Mouse (Mus musculus) small intestine, adult 2 months (tissue): ENCODE results near the gene Uvssa. TPM values are rescaled to one million over a fixed set of nuclear protein-coding genes. Genes with fewer than 3 reads are reported as not detected.
A peak's percentile ranks its signal among the peaks of the same experiment; 100 is the strongest.

Experiments
- H3K27ac ChIP-seq: fragments of 200-500 bp; 2 replicates; pipeline ENCODE4 v1.5.1; 2012; ENCODE audit warnings: low read depth, low read length, control low read depth, inconsistent platforms; ENCODE audit not compliant: insufficient read depth
- H3K27me3 ChIP-seq: fragments of 200-500 bp; 2 replicates; pipeline ENCODE4 v1.6.1; 2012; ENCODE audit warnings: mild to moderate bottlenecking, moderate library complexity, low read length, inconsistent platforms; ENCODE audit not compliant: control insufficient read depth, insufficient read depth
- H3K36me3 ChIP-seq: fragments of 200-500 bp; 2 replicates; pipeline ENCODE4 v1.6.1; 2012; ENCODE audit warnings: mild to moderate bottlenecking, low read length, control low read depth, inconsistent platforms; ENCODE audit not compliant: control insufficient read depth, insufficient read depth
- H3K4me1 ChIP-seq: fragments of 200-500 bp; 2 replicates; pipeline ENCODE4 v1.6.1; 2012; ENCODE audit warnings: low read length, inconsistent platforms, mixed read lengths; ENCODE audit not compliant: control insufficient read depth, insufficient read depth, insufficient read length
- H3K4me3 ChIP-seq: fragments of 200-500 bp; 2 replicates; pipeline ENCODE4 v1.5.1; 2012; ENCODE audit warnings: low read depth, mild to moderate bottlenecking, control low read depth, inconsistent platforms, low read length, moderate library complexity
- CTCF ChIP-seq: fragments of 200-500 bp; IDR thresholded peaks from 2 replicates; pipeline ENCODE4 v1.5.1; 2012; ENCODE audit warnings: low read depth, mild to moderate bottlenecking, control low read depth, inconsistent platforms, low read length, moderate library complexity, mixed read lengths; ENCODE audit not compliant: insufficient replicate concordance, insufficient read length; ENCODE audit errors: extremely low read depth
- POLR2A ChIP-seq: fragments of 200-500 bp; IDR thresholded peaks from 2 replicates; pipeline ENCODE4 v1.6.1; 2012; ENCODE audit warnings: low read depth, mild to moderate bottlenecking, control low read depth, inconsistent platforms, low read length, moderate library complexity
- whole genome bisulfite sequencing: fragments of 180-500 bp; shearing (Covaris S2); methylation state at CpG from one replicate; pipeline ENCODE4 v1.1.7; 2018; 5-methylcytosine and 5-hydroxymethylcytosine counted together
- polyA plus RNA-seq: library from polyadenylated mRNA; depleted of rRNA; stranded (reverse); fragments of >200 nt; gene quantifications from 2 replicates; pipeline ENCODE4 v1.2.3, GENCODE M21; 2012

Gene Uvssa
- polyA plus RNA-seq, 1 experiment: 2.3 TPM

GRCm38 (mm10) chr5:33342821-33343220, 35.5 kb upstream of the Uvssa start:
- Histone ChIP-seq H3K4me3 (no peak overlapping the region), H3K27me3 (no peaks in the 10 kb centered on the region), H3K36me3 (0 out of 2 replicates have a peak, but pooled peaks cover 2% of the 10 kb centered on the region), H3K27ac (no peak overlapping the region), H3K4me1 (peaks cover 15% of the 10 kb centered on the region)
- TF ChIP-seq POLR2A (no peak), CTCF (no peak)

GRCm38 (mm10) chr5:33343571-33343970, 34.8 kb upstream of the Uvssa start:
- no peak overlapping the region for H3K27ac ChIP-seq
- H3K4me3 ChIP-seq: no peak overlapping the region
- H3K27me3 ChIP-seq: no peaks in the 10 kb centered on the region
- TF ChIP-seq CTCF: no peak
- no peak for TF ChIP-seq POLR2A
- 0 out of 2 replicates have a peak, but pooled peaks cover 2% of the 10 kb centered on the region for H3K36me3 ChIP-seq
- peaks cover 16% of the 10 kb centered on the region for H3K4me1 ChIP-seq

GRCm38 (mm10) chr5:33344070-33344469, 34.3 kb upstream of the Uvssa start:
- WGBS: 47% methylated on average over 3 of the region's 3 CpGs
- H3K4me3 ChIP-seq: no peak overlapping the region
- peaks cover 14% of the 10 kb centered on the region for H3K4me1 ChIP-seq
- no peaks in the 10 kb centered on the region for H3K36me3 ChIP-seq
- TF ChIP-seq CTCF (no peak), POLR2A (no peak)
- no peak overlapping the region for H3K27ac ChIP-seq
- H3K27me3 ChIP-seq: no peaks in the 10 kb centered on the region

- no peak for TF ChIP-seq CTCF
- TF ChIP-seq POLR2A: no peak
- WGBS: 56% methylated on average over 3 of the region's 3 CpGs
- H3K36me3 ChIP-seq: no peaks in the 10 kb centered on the region
- peaks cover 20% of the 10 kb centered on the region for H3K4me1 ChIP-seq
- H3K4me3 ChIP-seq: no peak overlapping the region
- H3K27me3 ChIP-seq: no peaks in the 10 kb centered on the region
- H3K27ac ChIP-seq: no peak overlapping the region
These were observed 30.7 kb upstream of the Uvssa start for GRCm38 (mm10) chr5:33347620-33348019.

- Histone ChIP-seq H3K27me3 (no peaks in the 10 kb centered on the region), H3K4me3 (no peak overlapping the region), H3K4me1 (peaks cover 11% of the 10 kb centered on the region), H3K27ac (no peak overlapping the region), H3K36me3 (no peaks in the 10 kb centered on the region)
- TF ChIP-seq POLR2A (no peak), CTCF (no peak)
- 95% methylated on average over 5 of the region's 5 CpGs for WGBS
These were observed 29.1 kb upstream of the Uvssa start for GRCm38 (mm10) chr5:33349205-33349604.

- no peak overlapping the region for H3K4me3 ChIP-seq
- no peaks in the 10 kb centered on the region for H3K36me3 ChIP-seq
- no peaks in the 10 kb centered on the region for H3K27me3 ChIP-seq
- peaks cover 11% of the 10 kb centered on the region for H3K4me1 ChIP-seq
- no peak overlapping the region for H3K27ac ChIP-seq
- 63% methylated on average over 4 of the region's 4 CpGs for WGBS
- TF ChIP-seq CTCF: no peak
- no peak for TF ChIP-seq POLR2A
These were observed 28.6 kb upstream of the Uvssa start for GRCm38 (mm10) chr5:33349706-33350105.

GRCm38 (mm10) chr5:33351556-33352272, 26.6 kb upstream of the Uvssa start:
- no peaks in the 10 kb centered on the region for H3K27me3 ChIP-seq
- WGBS: 39% methylated on average over 3 of the region's 3 CpGs
- no peaks in the 10 kb centered on the region for H3K36me3 ChIP-seq
- no peak overlapping the region for H3K4me3 ChIP-seq
- TF ChIP-seq CTCF (no peak), POLR2A (no peak)
- peak overlapping the region; percentile 40 for H3K27ac ChIP-seq
- peaks cover 11% of the 10 kb centered on the region for H3K4me1 ChIP-seq
